Mouse (Mus musculus) large intestine, adult 2 months (tissue): ENCODE results near the gene Hfe. TPM values are rescaled to one million over a fixed set of nuclear protein-coding genes. Genes with fewer than 3 reads are reported as not detected.
"Not testable (repeated sequence)": the region's sequence is repeated elsewhere in the genome, so short reads cannot be mapped to it uniquely, and the experiment has no call there.

Source experiments
- DNase-seq: peaks from one replicate; pipeline ENCODE4 v3.0.0-alpha.2; 2012; ENCODE audit warnings: low read depth, low spot score
- WGBS: fragments of 180-500 bp; shearing (Covaris S2); methylation state at CpG from one replicate; pipeline ENCODE4 v1.1.7; 2018; 5-methylcytosine and 5-hydroxymethylcytosine counted together
- polyA plus RNA-seq: library from polyadenylated mRNA; depleted of rRNA; stranded (reverse); fragments of >200 nt; gene quantifications from 2 replicates; pipeline ENCODE4 v1.2.3, GENCODE M21; 2012; rRNA removed

The Hfe gene
- polyA plus RNA-seq, 1 experiment, result 6.3 TPM

GRCm38 (mm10) chr13:23693856-23694440, 16.7 kb downstream of the Hfe start:
- 52% methylated on average over 6 of the region's 6 CpGs for WGBS
- DNase-seq, result no peak

- WGBS, result 62% methylated on average over 2 of the region's 2 CpGs
- no peak for DNase-seq
Observed at GRCm38 (mm10) chr13:23689459-23689858, 21.2 kb downstream of the Hfe start.

GRCm38 (mm10) chr13:23688956-23689355, 21.7 kb downstream of the Hfe start:
- DNase-seq, result no peak
- WGBS, result 88% methylated on average over 2 of the region's 2 CpGs

- 25% methylated on average over 7 of the region's 7 CpGs for WGBS
- no peak for DNase-seq
Observed at GRCm38 (mm10) chr13:23687907-23688306, 22.7 kb downstream of the Hfe start.

- WGBS, result 28% methylated on average over 4 of the region's 4 CpGs
- DNase-seq, result peak; percentile 80
Observed at GRCm38 (mm10) chr13:23687181-23687580, 23.5 kb downstream of the Hfe start.

- no peak for DNase-seq
- 3% methylated on average over 4 of the region's 4 CpGs for WGBS
Observed at GRCm38 (mm10) chr13:23685966-23686365, 24.7 kb downstream of the Hfe start.

GRCm38 (mm10) chr13:23685121-23685861, 25.4 kb downstream of the Hfe start:
- no peak for DNase-seq
- WGBS, result 1% methylated on average over 15 of the region's 15 CpGs

- DNase-seq, result peak; percentile 76
- under 1% methylated on average over 18 of the region's 37 CpGs for WGBS
Observed at GRCm38 (mm10) chr13:23684295-23684945, 26.2 kb downstream of the Hfe start.

- DNase-seq, result peak; percentile 98
- under 1% methylated on average over 23 of the region's 32 CpGs for WGBS
Observed at GRCm38 (mm10) chr13:23683755-23684281, 26.8 kb downstream of the Hfe start, which contains the start of the genes Hist1h2ac and Hist1h2bc. Hist1h2ac (minus strand) TSS chr13:23683948. Hist1h2bc (plus strand) TSS chr13:23684199.

- DNase-seq, result not testable (repeated sequence)
- WGBS, result 7% methylated on average over 14 of the region's 30 CpGs
Observed at GRCm38 (mm10) chr13:23682947-23683754, 27.5 kb downstream of the Hfe start.

GRCm38 (mm10) chr13:23682623-23682946, 28.1 kb downstream of the Hfe start:
- no peak for DNase-seq
- WGBS, result 67% methylated on average over 1 of the region's 1 CpGs

- DNase-seq, result no peak
- WGBS, result 87% methylated on average over 6 of the region's 6 CpGs
Observed at GRCm38 (mm10) chr13:23681990-23682582, 28.6 kb downstream of the Hfe start.

GRCm38 (mm10) chr13:23662536-23662935, 48.1 kb downstream of the Hfe start:
- DNase-seq, result no peak
- 63% methylated on average over 3 of the region's 3 CpGs for WGBS

- 62% methylated on average over 6 of the region's 6 CpGs for WGBS
- DNase-seq, result no peak
Observed at GRCm38 (mm10) chr13:23659636-23660366, 50.9 kb downstream of the Hfe start.

Other genes starting within 250 kb of the Hfe start
- 0.07 and 0.17 TPM in 2 replicates for gene Btn1a1, start 245.0 kb downstream of the Hfe start, polyA plus RNA-seq
- gene Btn2a2, start 222.0 kb downstream of the Hfe start, polyA plus RNA-seq, result 0.09 TPM in 1 of 2 replicates, not detected in the other
- 27.9 and 42.9 TPM in 2 replicates for gene Hist1h4h, start 179.8 kb downstream of the Hfe start, polyA plus RNA-seq
- 64.4 and 250 TPM in 2 replicates for gene Hist1h2af, start 176.9 kb downstream of the Hfe start, polyA plus RNA-seq
- gene Hist1h3g, start 175.4 kb downstream of the Hfe start, polyA plus RNA-seq, result 30.9 and 39.2 TPM in 2 replicates
- 5.2 and 6.8 TPM in 2 replicates for gene Hist1h2bh, start 167.5 kb downstream of the Hfe start, polyA plus RNA-seq
- gene Hist1h3f, start 166.8 kb downstream of the Hfe start, polyA plus RNA-seq, result 5.9 and 7.1 TPM in 2 replicates
- gene Hist1h4f, start 159.2 kb downstream of the Hfe start, polyA plus RNA-seq, result 27.0 and 31.0 TPM in 2 replicates
- gene Hist1h1d, start 157.6 kb downstream of the Hfe start, polyA plus RNA-seq, result 0.40 and 0.43 TPM in 2 replicates
- gene Hist1h3e, start 148.5 kb downstream of the Hfe start, polyA plus RNA-seq, result 29.4 and 30.0 TPM in 2 replicates
- gene Hist1h2ae, start 139.6 kb downstream of the Hfe start, polyA plus RNA-seq, result 8.9 and 10.5 TPM in 2 replicates
- 29.0 and 42.0 TPM in 2 replicates for gene Hist1h2bg, start 139.5 kb downstream of the Hfe start, polyA plus RNA-seq
- 9.1 and 18.1 TPM in 2 replicates for gene Hist1h2bf, start 136.7 kb downstream of the Hfe start, polyA plus RNA-seq
- 3.6 and 7.5 TPM in 2 replicates for gene Hist1h2ad, start 136.5 kb downstream of the Hfe start, polyA plus RNA-seq
- 9.5 and 13.9 TPM in 2 replicates for gene Hist1h3d, start 135.1 kb downstream of the Hfe start, polyA plus RNA-seq
- 13.6 and 13.7 TPM in 2 replicates for gene Hist1h4d, start 129.3 kb downstream of the Hfe start, polyA plus RNA-seq
- 1.9 and 2.5 TPM in 2 replicates for gene Hist1h2be, start 89.7 kb downstream of the Hfe start, polyA plus RNA-seq
- gene Hist1h1e, start 88.3 kb downstream of the Hfe start, polyA plus RNA-seq, result 2.7 and 3.1 TPM in 2 replicates
- gene Hist1h2ac, start 26.9 kb downstream of the Hfe start, polyA plus RNA-seq, result 1.2 TPM in 2 replicates
- gene Hist1h2bc, start 26.7 kb downstream of the Hfe start, polyA plus RNA-seq, result 279 and 296 TPM in 2 replicates
- not detected in 2 replicates for gene Hist1h1t, start 15.0 kb downstream of the Hfe start, polyA plus RNA-seq
- gene Hist1h4c, start 12.4 kb downstream of the Hfe start, polyA plus RNA-seq, result 16.9 and 21.6 TPM in 2 replicates
- 50.3 and 59.2 TPM in 2 replicates for gene Hist1h1c, start 28.0 kb upstream of the Hfe start, polyA plus RNA-seq
- gene Hist1h3c, start 34.7 kb upstream of the Hfe start, polyA plus RNA-seq, result 19.7 and 24.7 TPM in 2 replicates
- gene Hist1h2bb, start 35.9 kb upstream of the Hfe start, polyA plus RNA-seq, result 13.5 and 18.0 TPM in 2 replicates
- gene Hist1h2ab, start 40.3 kb upstream of the Hfe start, polyA plus RNA-seq, result 17.4 and 19.2 TPM in 2 replicates
- gene Hist1h3b, start 41.4 kb upstream of the Hfe start, polyA plus RNA-seq, result 22.1 and 33.6 TPM in 2 replicates
- 18.1 and 21.3 TPM in 2 replicates for gene Hist1h4b, start 46.2 kb upstream of the Hfe start, polyA plus RNA-seq
- gene Hist1h4a, start 50.4 kb upstream of the Hfe start, polyA plus RNA-seq, result 13.1 and 21.1 TPM in 2 replicates
- 16.1 and 17.5 TPM in 2 replicates for gene Hist1h3a, start 51.5 kb upstream of the Hfe start, polyA plus RNA-seq
- gene Hist1h1a, start 52.8 kb upstream of the Hfe start, polyA plus RNA-seq, result 1.3 and 1.4 TPM in 2 replicates
- gene Trim38, start 59.1 kb upstream of the Hfe start, polyA plus RNA-seq, result 0.71 and 4.1 TPM in 2 replicates
- gene Slc17a2, start 96.1 kb upstream of the Hfe start, polyA plus RNA-seq, result 0.07 TPM in 1 of 2 replicates, not detected in the other
- gene Slc17a3, start 128.6 kb upstream of the Hfe start, polyA plus RNA-seq, result not detected in 2 replicates
- not detected in 2 replicates for gene Slc17a1, start 156.9 kb upstream of the Hfe start, polyA plus RNA-seq
- 29.5 and 45.4 TPM in 2 replicates for gene Slc17a4, start 204.2 kb upstream of the Hfe start, polyA plus RNA-seq
- not detected in 2 replicates for gene Hist1h2ba, start 223.3 kb upstream of the Hfe start, polyA plus RNA-seq
- not detected in 2 replicates for gene Hist1h2aa, start 223.6 kb upstream of the Hfe start, polyA plus RNA-seq